Mouse (Mus musculus): ENCODE measurements around the gene Timm10. TPM values are rescaled to one million over a fixed set of nuclear protein-coding genes. Genes with fewer than 3 reads are reported as not detected.

The Timm10 gene
- total and polyA plus RNA-seq, 3 experiments: 129 to 193 TPM; not detected in 1

GRCm38 (mm10) chr2:84798493-84798921, 28.3 kb upstream of the Timm10 start, which contains the start of gene Ube2l6 (continued):
- no peak for TF ChIP-seq MAX (IDR thresholded peaks at IDR 0.05; ENCODE audit: low read length)

GRCm38 (mm10) chr2:84799041-84799561, 27.7 kb upstream of the Timm10 start:
- Histone ChIP-seq H3K27ac (ENCODE audit: control insufficient read depth, low read depth, low read length) (peak overlapping the region; percentile 66), H3K27me3 (ENCODE audit: control insufficient read depth in 1 of 2, insufficient read depth in 2 of 2, low read length in 2 of 2) (no peaks in the 10 kb centered on the region), H3K9me3 (replicated peaks; ENCODE audit: insufficient read depth, low read length) (no peaks in the 10 kb centered on the region), H3K4me1 (ENCODE audit: control insufficient read depth in 1 of 2, insufficient read depth in 2 of 2, low read length in 2 of 2) (peaks cover 0 to 18% of the 10 kb centered on the region in 2 experiments; a peak in 3 of 4 replicates), H3K79me2 (ENCODE audit: control insufficient read depth, insufficient read depth, low read length, poor library complexity) (no peaks in the 10 kb centered on the region), H3K4me3 (ENCODE audit: control insufficient read depth in 1 of 2, insufficient read depth in 1 of 2, low read depth in 2 of 2, low read length in 2 of 2) (peak overlapping the region; percentile 72 to 86), H3K9ac (ENCODE audit: control insufficient read depth, low read depth, low read length, poor library complexity, severe bottlenecking) (peak overlapping the region; percentile 71), H3K36me3 (ENCODE audit: control insufficient read depth in 1 of 2, insufficient read depth in 2 of 2, low read length in 2 of 2) (peaks cover 0 to 5% of the 10 kb centered on the region in 2 experiments; a peak in 2 of 4 replicates)
- peak; percentile 91 for DNase-seq (ENCODE audit: low read depth, low spot score)
- TF ChIP-seq KAT2A (conservative IDR thresholded peaks at IDR 0.05; ENCODE audit: low read depth, low read length) (no peak), SIN3A (IDR thresholded peaks at IDR 0.05; ENCODE audit: low read length) (peak; percentile 59), ZMIZ1 (IDR thresholded peaks at IDR 0.05; ENCODE audit: low read depth, low read length) (0 out of 2 replicates have a peak, but pooled peaks have one; percentile 25), NELFE (IDR thresholded peaks at IDR 0.05; ENCODE audit: low read depth, low read length) (peak; percentile 44; the same call in 1 of the 2 replicates), EP300 (IDR thresholded peaks at IDR 0.05; ENCODE audit: low read depth in 1 of 2, low read length in 2 of 2) (0 out of 4 replicates have a peak, but pooled peaks of 1 of the 2 experiments have one; percentile 23), RCOR1 (IDR thresholded peaks at IDR 0.05; ENCODE audit: low read depth, low read length) (0 out of 2 replicates have a peak, but pooled peaks have one; percentile 3), MEF2A (IDR thresholded peaks at IDR 0.05; ENCODE audit: extremely low read depth, insufficient replicate concordance, low read depth, low read length, poor library complexity, severe bottlenecking) (no peak), POLR2A (IDR thresholded peaks at IDR 0.05; ENCODE audit: control insufficient read depth in 1 of 2, insufficient read depth in 1 of 2, low read depth in 1 of 2, low read length in 2 of 2, poor library complexity in 1 of 2) (no peak), TBP (IDR thresholded peaks at IDR 0.05; ENCODE audit: low read depth, low read length) (no peak), MYB (IDR thresholded peaks at IDR 0.05; ENCODE audit: low read depth, low read length) (no peak), ZNF384 (IDR thresholded peaks at IDR 0.05; ENCODE audit: low read depth, low read length) (peak; percentile 65; the same call in 1 of the 2 replicates), MYC (IDR thresholded peaks at IDR 0.05; ENCODE audit: low read depth, low read length) (0 out of 2 replicates have a peak, but pooled peaks have one; percentile 47), RAD21 (IDR thresholded peaks at IDR 0.05; ENCODE audit: low read depth, low read length) (peak; percentile 31), UBTF (IDR thresholded peaks at IDR 0.05; ENCODE audit: borderline replicate concordance, insufficient read depth, low read depth, low read length) (no peak), MAX (IDR thresholded peaks at IDR 0.05; ENCODE audit: low read length) (no peak), CTCF (IDR thresholded peaks at IDR 0.05 in 2 of 3, conservative IDR thresholded peaks at IDR 0.05 in 1 of 3; ENCODE audit: control insufficient read depth in 1 of 3, insufficient read depth in 1 of 3, low read depth in 2 of 3, low read length in 3 of 3, poor library complexity in 1 of 3, severe bottlenecking in 1 of 3) (peak; percentile 34 to 73 (median 56); a peak in 4 of 6 replicates), ELF1 (IDR thresholded peaks at IDR 0.05; ENCODE audit: low read depth, low read length) (0 out of 2 replicates have a peak, but pooled peaks have one; percentile 5), MAZ (IDR thresholded peaks at IDR 0.05; ENCODE audit: low read depth, low read length) (peak; percentile 70), E2F4 (IDR thresholded peaks at IDR 0.05; ENCODE audit: borderline replicate concordance, low read depth, low read length) (no peak), HCFC1 (IDR thresholded peaks at IDR 0.05; ENCODE audit: low read depth, low read length) (0 out of 2 replicates have a peak, but pooled peaks have one; percentile 61), JUND (IDR thresholded peaks at IDR 0.05; ENCODE audit: low read depth, low read length) (no peak), MAFK (IDR thresholded peaks at IDR 0.05; ENCODE audit: borderline replicate concordance, low read depth, low read length) (no peak), POLR2AphosphoS2 (IDR thresholded peaks at IDR 0.05; ENCODE audit: low read length) (no peak), NRF1 (IDR thresholded peaks at IDR 0.05; ENCODE audit: insufficient read depth, low read depth, low read length, poor library complexity, severe bottlenecking) (peak; percentile 56; the same call in 1 of the 2 replicates), TAL1 (IDR thresholded peaks at IDR 0.05; ENCODE audit: low read length) (no peak), CHD2 (IDR thresholded peaks at IDR 0.05; ENCODE audit: low read length) (no peak), SMC3 (IDR thresholded peaks at IDR 0.05; ENCODE audit: low read depth, low read length) (peak; percentile 52), ZKSCAN1 (IDR thresholded peaks at IDR 0.05; ENCODE audit: low read depth, low read length) (no peak), GATA1 (IDR thresholded peaks at IDR 0.05; ENCODE audit: low read depth, low read length) (peak; percentile 66), MXI1 (IDR thresholded peaks at IDR 0.05; ENCODE audit: low read depth, low read length) (peak; percentile 27; the same call in 1 of the 2 replicates), ETS1 (IDR thresholded peaks at IDR 0.05; ENCODE audit: low read depth, low read length) (peak; percentile 80), BHLHE40 (IDR thresholded peaks at IDR 0.05; ENCODE audit: borderline replicate concordance, low read depth, low read length) (no peak), POLR2AphosphoS5 (IDR thresholded peaks at IDR 0.05; ENCODE audit: borderline replicate concordance, low read depth, low read length) (no peak), USF1 (IDR thresholded peaks at IDR 0.05; ENCODE audit: low read depth, low read length) (no peak)
